Mouse (Mus musculus): Measurements from ENCODE around the gene Prmt7.
A peak's percentile ranks its signal among the peaks of the same experiment; 100 is the strongest.
"Not testable (repeated sequence)": the region's sequence is repeated elsewhere in the genome, so short reads cannot be mapped to it uniquely, and the experiment has no call there.

The Prmt7 gene

DNA sequence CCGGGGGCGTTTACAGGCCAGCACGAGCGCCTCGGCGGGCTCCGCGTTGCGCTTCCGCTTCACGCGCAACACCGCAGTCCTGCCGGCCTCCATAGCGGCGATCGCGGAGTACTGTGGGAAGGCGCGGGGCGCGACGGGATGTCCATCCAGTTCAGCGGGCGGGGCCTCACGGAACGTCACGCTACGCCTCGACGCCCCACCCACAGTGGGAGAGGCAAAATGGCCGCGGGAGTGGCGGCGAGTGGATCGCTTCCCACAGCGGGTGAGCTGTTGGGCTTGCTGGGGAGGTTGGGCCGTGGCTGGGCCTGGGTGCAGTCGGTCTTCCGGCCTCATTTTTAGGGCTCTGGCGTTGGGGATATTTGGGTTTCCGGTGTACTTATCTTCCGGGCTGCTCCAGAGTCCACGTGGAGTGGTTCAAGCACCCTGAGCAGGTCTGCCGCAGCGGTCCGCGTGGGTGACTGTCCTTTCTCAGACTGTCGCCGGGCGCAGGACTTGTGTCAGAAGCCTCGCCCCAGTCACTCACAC lies at the start of gene Prmt7, which contains the start of gene Slc7a6os:
Gene Prmt7, plus strand, starts transcription at position 116 of the 525 bp plus-strand sequence.
Gene Slc7a6os, minus strand, starts transcription at position 115 of the 525 bp plus-strand sequence.
- DNase-seq (ENCODE audit: low spot score): peak; percentile 93

DNA sequence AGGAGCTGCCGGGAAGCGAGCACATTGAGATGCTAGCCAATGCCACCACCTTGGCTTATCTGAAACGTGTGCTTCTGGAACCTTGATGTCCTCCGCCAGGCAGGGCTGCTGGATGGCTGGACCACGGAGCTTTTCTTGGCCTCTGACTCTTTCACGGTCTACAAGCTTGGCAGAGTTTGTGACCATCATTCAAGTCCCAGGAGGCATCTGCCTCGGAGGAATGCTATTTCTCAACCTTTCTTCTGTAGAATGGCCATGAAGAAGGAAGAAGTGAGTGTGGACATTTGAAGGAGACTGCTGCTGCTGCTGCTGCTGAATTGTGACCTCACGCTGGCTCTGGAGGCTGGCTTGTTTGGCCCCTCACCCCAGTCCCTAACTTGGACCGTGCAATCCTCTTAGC lies 47.5 kb upstream of the Prmt7 start:
- DNase-seq (ENCODE audit: low spot score): no peak

DNA sequence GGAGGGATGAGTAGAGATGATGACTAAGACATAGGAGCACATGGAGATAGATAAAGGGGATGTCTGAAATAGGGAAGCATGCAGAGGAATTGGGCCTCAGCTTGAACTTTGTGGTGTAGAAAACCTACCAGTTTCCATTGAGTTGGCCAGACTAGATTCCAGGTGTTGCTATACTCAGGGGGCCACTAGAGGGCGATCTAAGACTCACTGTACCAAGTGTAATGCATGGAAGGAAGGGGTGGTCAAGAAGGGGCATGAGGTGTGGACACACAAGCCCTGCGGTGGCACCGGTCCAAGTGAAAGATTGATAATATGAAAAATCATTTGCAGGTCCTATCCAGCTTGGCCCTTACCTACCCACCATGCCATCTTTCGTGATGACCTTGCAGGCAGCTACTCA lies 45.3 kb upstream of the Prmt7 start:
- DNase-seq (ENCODE audit: low spot score): peak; percentile 59

DNA sequence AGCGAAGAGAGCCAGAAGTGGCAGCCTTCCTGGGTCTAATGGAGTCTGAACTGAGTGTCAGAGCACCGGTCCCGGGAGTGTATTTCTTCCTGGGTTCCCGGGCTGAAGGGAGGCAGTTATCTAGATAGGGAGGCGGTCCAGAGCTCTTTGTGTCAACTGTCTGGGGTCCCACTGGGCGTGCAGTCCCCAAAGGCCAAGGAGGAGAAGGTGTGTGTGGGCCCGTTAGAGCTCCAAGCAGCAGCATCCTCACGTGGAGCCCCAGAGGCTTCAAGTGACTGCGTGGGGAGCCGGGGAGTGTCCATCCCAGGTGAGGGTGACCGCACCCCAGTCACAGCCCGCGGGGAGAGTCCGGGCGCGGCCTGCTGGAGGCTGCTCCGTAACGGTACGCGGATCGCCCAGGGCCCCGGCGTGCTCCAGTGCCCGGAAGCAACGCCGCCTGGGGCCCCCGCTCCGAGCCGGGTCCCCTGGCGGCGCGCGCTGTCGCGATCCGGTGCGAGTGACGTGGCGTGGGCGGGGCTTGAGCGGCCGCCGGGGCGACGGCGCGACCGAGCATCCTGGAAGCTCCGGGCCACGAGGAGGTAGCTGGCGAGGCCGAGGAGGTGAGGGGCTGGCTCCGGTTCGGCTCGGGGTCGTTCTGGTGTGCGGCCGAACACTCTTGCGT lies 42.2 kb upstream of the Prmt7 start, which contains the start of gene Slc7a6:
Gene Slc7a6, plus strand, starts transcription at position 502 of the 661 bp plus-strand sequence.
- peak; percentile 87 for DNase-seq (ENCODE audit: low spot score)

GRCm38 (mm10) chr8:106169017-106169933 lies 41.5 kb upstream of the Prmt7 start:
- DNase-seq (ENCODE audit: low spot score): no peak

GRCm38 (mm10) chr8:106169934-106170480 lies 40.7 kb upstream of the Prmt7 start:
- no peak for DNase-seq (ENCODE audit: low spot score)

DNA sequence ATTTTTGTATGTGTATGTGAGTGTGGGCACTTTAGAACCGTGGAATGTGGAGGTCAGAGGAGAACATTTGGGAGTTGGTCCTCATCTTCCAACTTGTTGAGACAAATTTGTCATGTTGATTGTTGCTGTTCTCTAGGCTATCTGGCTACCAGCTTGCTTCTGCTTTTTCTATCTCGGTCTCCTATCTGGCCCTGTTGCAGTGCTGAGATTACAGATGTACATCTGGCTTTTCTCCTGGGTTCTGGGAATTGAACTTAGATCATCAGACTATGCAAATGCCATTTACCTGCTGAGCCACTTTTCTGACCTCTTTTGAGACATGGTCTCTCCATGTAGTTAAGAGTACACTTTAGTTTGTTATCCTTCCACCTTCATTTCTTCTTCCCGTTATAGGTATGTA lies 37.2 kb upstream of the Prmt7 start:
- no peak for DNase-seq (ENCODE audit: low spot score)

DNA sequence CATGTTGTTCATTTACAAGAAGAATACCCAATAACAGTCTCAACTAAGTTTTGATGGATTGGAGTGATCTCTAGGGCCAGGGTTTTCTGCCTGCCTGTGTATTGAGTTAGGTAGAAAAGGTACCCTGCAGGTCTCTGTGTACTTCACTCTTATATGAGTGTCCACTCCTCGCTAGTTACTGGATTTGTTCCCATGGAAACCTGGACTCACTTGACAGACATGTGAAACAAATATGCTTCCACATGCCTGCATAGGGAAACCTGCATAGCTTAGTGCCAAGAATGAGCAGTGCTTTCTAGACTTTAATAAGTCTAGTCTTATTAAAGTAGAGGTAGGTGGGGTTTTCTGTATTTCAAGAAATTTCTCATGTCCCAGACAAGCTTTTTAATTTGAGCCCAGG lies 33.8 kb upstream of the Prmt7 start:
- no peak for DNase-seq (ENCODE audit: low spot score)

DNA sequence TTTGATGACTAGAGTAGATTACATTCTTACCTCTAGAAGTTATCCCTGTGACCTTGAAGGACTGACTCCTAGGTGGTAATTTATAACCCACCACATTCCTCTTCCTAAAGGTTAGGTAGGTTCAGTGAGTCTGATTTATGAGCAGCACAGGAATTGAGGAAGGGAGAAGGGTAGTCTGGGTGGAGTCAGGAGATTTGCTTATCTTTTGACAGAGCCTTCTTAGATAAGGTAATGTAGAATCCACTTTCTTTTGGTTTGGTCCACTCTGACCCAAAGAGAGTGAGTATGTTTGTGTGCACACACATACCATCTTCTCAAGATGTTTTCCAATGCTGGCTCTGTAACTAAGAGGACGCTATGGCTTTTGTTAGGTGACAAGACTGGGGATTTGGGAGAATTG lies 33.1 kb upstream of the Prmt7 start:
- DNase-seq (ENCODE audit: low spot score): no peak

DNA sequence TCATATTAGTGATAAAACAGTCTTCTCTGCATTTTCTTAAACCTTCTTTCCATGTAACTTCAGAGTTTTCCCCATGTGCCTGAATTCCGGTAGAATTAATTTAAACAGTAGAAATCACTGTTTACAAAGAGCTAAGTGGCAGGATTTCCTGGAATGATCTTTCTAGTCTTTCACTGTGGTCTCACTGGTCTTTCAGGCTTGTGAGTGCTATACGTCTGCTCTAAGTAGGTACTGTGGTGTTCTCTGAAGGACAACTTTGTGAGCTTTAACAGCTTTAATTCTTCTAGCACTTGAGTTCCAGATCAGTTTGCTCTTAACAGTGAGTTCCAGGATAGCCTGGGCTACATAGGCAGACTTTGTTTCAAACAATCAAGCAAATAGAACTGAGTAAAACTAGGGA lies 32.3 kb upstream of the Prmt7 start:
- no peak for DNase-seq (ENCODE audit: low spot score)

DNA sequence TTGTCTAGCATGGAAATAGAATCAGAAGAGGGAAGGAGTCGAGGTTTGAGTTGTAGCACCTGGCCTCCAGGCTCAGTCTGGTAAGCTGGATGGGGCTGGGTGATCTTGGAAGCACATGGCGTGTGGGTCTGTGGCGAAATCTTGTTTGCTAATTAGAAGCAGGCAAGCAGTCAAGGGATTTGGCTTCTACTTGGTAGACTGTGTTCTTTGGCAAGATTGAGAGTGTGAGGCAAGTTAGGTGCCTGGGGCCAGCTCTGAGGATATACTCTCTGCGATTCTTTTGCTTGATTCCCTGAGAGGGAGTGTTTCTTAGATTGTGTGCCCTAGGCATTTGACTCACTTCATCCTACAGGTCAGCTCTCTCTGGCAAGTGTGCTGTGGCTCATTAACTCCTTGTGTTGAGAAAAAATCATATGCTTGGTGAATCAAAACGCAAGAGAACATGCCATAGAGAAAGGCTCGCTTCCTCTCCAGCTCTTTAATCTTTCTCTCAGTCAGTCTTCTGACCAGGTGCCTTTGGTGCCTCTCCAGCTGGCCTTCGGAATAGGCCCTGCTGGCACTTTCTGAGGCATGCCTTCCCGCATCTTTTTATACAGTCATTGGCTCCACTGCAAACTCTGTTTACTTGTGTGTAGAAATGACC lies 25.0 kb upstream of the Prmt7 start:
- DNase-seq (ENCODE audit: low spot score): no peak

- DNase-seq (ENCODE audit: low spot score): no peak
Observed at GRCm38 (mm10) chr8:106186394-106186793, 24.3 kb upstream of the Prmt7 start.

DNA sequence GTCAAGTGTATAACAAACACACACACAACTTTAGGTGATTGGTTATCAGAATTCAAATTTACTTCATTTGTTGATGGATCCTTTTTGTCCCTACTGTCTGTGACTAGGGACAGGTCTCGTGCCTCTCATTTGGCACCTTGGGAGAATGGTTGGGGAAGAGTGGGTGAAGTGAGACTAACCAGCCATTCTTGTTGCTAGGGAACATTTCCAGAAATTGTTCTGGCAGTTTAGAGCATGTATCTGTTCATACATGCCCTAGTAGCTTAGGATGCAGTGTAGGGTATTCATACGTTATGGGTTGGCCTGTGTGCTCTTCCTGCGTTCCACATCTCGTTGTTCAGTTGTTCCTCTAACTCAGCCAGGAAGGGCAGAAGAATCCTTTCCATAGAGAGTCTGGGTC lies 21.6 kb upstream of the Prmt7 start:
- DNase-seq (ENCODE audit: low spot score): no peak

GRCm38 (mm10) chr8:106191639-106192038 lies 19.1 kb upstream of the Prmt7 start:
- DNase-seq (ENCODE audit: low spot score): no peak

DNA sequence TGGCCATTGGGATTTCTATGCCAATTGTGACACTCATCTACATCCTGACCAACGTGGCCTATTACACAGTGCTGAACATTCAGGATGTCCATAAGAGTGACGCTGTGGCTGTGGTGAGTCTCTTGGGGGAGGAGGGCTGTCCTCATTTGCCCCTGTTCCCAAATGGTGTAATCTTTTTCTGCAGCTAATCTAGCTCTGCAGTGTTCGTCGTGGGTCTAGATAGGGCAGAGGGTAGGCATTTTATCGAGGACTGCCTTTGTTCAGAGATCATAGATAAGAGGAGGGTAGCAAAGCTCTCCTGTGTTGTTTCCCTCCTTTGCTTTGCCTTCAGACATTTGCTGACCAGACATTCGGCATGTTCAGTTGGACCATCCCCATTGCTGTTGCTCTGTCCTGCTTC lies 17.6 kb upstream of the Prmt7 start:
- DNase-seq (ENCODE audit: low spot score): no peak

DNA sequence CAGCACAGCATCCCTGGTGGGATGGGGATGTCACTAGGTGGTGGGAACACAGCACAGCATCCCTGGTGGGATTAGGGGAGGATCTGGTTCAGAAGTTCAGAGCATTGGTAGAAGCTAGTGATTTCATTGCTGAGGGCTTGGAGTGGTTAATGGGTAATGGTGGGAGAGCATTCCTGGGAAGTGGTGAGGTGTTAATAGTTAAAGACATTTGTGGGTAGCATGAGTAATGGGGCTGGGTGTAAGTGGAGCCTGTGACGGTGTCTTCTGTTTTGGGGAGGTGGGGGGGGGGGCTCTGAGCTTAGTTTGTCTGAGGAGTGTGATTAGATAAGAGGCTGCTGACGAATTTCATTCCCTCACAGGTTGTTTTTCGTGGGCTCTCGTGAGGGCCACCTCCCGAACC lies 16.7 kb upstream of the Prmt7 start:
- DNase-seq (ENCODE audit: low spot score): no peak

DNA sequence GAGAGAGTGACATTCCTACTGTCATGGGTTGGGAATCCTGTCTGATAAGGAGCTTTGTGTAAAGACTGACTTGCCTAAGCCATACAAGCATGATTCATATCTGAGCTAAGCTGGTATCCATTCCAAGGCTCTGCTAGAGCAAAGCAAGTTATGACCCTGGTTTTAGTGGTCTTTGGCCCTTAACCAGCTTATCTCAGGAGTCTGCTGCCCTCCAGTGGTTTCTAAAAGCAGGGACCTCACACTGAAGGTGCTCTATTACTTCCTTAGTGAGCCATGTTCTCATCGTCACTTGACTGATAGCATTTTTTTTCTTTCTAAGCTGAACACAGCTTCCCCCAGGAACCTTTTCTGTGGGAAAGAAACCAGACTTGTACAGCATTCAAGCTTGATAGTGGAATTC lies 12.0 kb upstream of the Prmt7 start:
- peak; percentile 40 for DNase-seq (ENCODE audit: low spot score)

DNA sequence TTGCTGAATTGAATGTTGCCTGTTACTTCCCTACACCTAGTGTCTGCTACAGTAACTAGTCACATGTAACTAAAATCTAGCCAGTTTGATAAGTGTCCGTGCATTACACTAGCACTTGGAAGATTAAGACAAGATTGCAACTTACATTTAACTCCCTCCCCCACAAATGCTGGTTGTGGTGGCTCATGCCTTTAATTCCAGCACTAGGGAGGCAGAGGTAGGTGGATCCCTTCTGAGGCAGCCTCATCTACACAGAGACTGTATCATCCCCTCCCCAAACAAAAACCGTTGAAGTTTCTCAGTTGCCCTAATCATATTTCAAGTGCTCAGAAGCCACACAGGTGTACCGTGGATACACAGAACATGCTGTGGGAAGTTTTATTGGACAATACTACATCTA lies 11.1 kb upstream of the Prmt7 start:
- DNase-seq (ENCODE audit: low spot score): not testable (repeated sequence)

- DNase-seq (ENCODE audit: low spot score): no peak
Observed at GRCm38 (mm10) chr8:106210035-106210731, 553 bp upstream of the Prmt7 start.

DNA sequence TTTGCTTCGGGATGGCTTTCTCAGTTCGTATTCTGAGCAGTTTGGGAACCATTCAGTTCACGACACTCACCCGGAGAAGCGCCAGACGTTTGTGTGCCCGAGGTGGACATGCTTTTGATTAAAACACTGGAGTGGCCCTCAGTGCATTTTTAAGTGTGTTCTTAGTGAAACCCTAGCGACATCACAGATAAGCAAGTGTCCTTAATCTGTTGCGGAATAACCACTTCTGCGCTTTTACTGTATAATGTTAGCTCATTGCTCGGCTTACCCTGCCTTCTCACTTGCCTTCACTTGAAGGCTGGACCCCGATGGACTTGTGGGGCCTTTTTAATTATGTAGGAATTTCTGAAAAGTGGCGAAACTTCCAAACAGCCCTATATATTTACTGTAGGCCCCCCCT lies 685 bp downstream of the Prmt7 start:
- DNase-seq (ENCODE audit: low spot score): no peak

- no peak for DNase-seq (ENCODE audit: low spot score)
Observed at GRCm38 (mm10) chr8:106213959-106214358, 3.2 kb downstream of the Prmt7 start.

DNA sequence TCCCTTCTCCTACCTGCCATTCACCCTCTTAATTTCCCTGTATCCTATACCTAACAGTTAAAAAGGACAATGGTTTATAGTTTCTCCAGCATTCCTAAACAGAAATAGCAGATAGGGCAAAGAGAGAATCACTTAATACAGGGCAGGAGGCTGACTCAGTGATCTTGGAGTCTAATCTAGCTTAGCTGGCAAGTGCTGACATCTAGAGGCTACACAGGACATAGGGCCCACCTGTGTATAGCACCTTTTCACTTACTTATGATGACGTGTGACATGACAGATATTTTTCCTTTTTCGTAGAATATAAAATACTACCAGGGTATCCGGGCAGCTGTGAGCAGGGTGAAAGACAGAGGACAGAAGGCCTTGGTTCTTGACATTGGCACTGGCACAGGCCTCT lies 8.9 kb downstream of the Prmt7 start:
- DNase-seq (ENCODE audit: low spot score): no peak

All from T-cell, adult 2 months (primary cell).